Mouse (Mus musculus) embryonic facial prominence, embryonic 12.5 days (tissue): Measurements from ENCODE around the gene Atg9a. TPM values are rescaled to one million over a fixed set of nuclear protein-coding genes. Genes with fewer than 3 reads are reported as not detected.
A peak's percentile ranks its signal among the peaks of the same experiment; 100 is the strongest.

Source experiments
- ATAC-seq: fragments of 200-750 bp; cut with Nextera tagmentation; 2 replicates; pipeline ENCODE4 v1.8.0; 2017; ENCODE audit not compliant: insufficient number of reproducible peaks, insufficient read depth, low FRiP score, low TSS enrichment
- H3K27ac ChIP-seq: fragments of 300-500 bp; sonication (generic); 2 replicates; pipeline ENCODE4 v1.5.1; 2016; ENCODE audit warnings: mild to moderate bottlenecking
- H3K27me3 ChIP-seq: fragments of 300-500 bp; sonication (generic); 2 replicates; pipeline ENCODE4 v1.6.1; 2016; ENCODE audit warnings: mild to moderate bottlenecking, moderate library complexity
- H3K36me3 ChIP-seq: fragments of 300-500 bp; sonication (generic); 2 replicates; pipeline ENCODE4 v1.6.1; 2016; ENCODE audit warnings: mild to moderate bottlenecking
- H3K4me1 ChIP-seq: fragments of 300-500 bp; sonication (generic); 2 replicates; pipeline ENCODE4 v1.6.1; 2016
- H3K4me2 ChIP-seq: fragments of 300-500 bp; sonication (generic); replicated peaks from 2 replicates; pipeline ENCODE4 v1.6.1; 2016; ENCODE audit warnings: mild to moderate bottlenecking, moderate library complexity
- H3K4me3 ChIP-seq: fragments of 300-500 bp; sonication (generic); 2 replicates; pipeline ENCODE4 v1.5.1; 2016; ENCODE audit warnings: mild to moderate bottlenecking
- H3K9ac ChIP-seq: fragments of 300-500 bp; sonication (generic); 2 replicates; pipeline ENCODE4 v1.6.1; 2016; ENCODE audit warnings: mild to moderate bottlenecking, moderate library complexity
- H3K9me3 ChIP-seq: fragments of 300-500 bp; sonication (generic); 2 replicates; pipeline ENCODE4 v1.6.1; 2016; ENCODE audit warnings: mild to moderate bottlenecking, moderate library complexity
- WGBS: fragments of 180-500 bp; shearing (Covaris S2); methylation state at CpG from one replicate; pipeline ENCODE4 v1.1.7; 2016; 5-methylcytosine and 5-hydroxymethylcytosine counted together
- polyA plus RNA-seq: library from polyadenylated mRNA; unstranded; fragments of >200 nt; fragmentation: Nextera tagmentation; extraction: Ambion mirVana; gene quantifications from 2 replicates; pipeline ENCODE4 v1.2.1, GENCODE M21; 2016

Gene Atg9a
- polyA plus RNA-seq, 1 experiment from 2014 or later, result 32.5 TPM

DNA sequence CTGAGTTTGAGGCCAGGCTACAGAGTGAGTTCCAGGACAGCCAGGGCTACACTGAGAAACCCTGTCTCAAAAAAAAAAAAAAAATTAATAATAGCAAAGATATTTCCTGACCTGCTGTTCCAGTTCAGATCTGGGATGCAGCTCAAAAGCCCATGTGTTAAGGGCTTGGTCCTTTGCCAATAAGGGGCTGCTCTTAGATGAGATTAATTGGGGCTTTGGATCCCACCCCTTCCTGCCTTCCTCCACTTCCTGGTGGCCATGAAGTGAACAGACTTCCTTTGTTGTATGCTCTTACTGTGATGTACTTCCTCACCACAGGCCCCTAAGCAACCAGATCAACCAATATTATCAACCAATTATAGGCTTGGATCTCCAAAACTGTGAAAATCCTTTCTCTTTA is 4.9 kb downstream of the Atg9a start:
- Histone ChIP-seq H3K27ac (no peak overlapping the region), H3K4me3 (no peak overlapping the region), H3K4me1 (peaks cover 8% of the 10 kb centered on the region), H3K36me3 (peaks cover 56% of the 10 kb centered on the region), H3K4me2 (no peak overlapping the region), H3K27me3 (no peaks in the 10 kb centered on the region), H3K9me3 (no peaks in the 10 kb centered on the region; the same call in 1 of the 2 replicates), H3K9ac (no peak overlapping the region)
- ATAC-seq, result no peak

DNA sequence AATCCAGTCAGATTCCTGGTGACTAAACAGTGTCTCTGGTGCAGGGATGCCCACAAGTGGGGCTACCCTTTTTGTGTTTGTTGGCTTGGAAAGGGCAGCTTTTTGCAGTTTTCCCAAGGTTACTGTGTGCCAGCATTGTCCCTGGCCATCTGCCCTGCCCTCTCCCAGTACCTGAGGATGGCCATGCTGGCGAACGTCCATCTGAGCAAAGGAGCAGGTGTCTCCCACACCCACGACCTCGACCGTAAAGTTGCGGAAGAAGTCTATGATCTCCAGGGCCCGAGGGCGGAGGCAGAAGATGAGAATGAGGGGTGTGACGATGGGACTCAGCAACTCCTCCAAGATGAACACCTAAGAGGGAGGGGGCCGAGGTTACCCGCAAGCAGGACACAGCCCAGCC is 6.5 kb downstream of the Atg9a start:
- WGBS, result 90% methylated on average over 11 of the region's 11 CpGs
- no peak overlapping the region for H3K9ac ChIP-seq
- no peak for ATAC-seq
- no peak overlapping the region for H3K4me2 ChIP-seq
- H3K36me3 ChIP-seq, result peaks cover 68% of the 10 kb centered on the region
- no peaks in the 10 kb centered on the region for H3K27me3 ChIP-seq
- H3K4me3 ChIP-seq, result no peak overlapping the region
- no peak overlapping the region for H3K27ac ChIP-seq
- peaks cover 4% of the 10 kb centered on the region; the same call in 1 of the 2 replicates for H3K4me1 ChIP-seq
- no peaks in the 10 kb centered on the region; the same call in 1 of the 2 replicates for H3K9me3 ChIP-seq

DNA sequence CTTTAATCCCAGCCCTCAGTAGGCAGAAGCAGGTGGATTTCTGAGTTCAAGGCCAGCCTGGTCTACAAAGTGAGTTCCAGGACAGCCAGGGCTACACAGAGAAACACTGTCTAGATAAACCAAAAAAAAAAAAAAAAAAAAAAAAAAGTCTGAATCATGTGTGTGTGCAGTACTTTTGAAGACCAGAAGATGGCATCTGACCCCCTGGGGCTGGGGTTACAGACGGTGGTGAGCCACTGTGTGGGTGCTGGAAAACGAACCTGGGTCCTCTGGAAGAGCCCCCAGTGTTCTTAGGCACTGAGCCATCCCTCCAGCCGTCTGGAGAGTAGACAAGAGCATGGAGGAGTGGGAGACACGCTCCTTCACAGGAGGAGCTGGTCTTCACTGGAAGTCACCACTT is 9.8 kb downstream of the Atg9a start:
- H3K36me3 ChIP-seq, result peaks cover 66% of the 10 kb centered on the region
- no peaks in the 10 kb centered on the region for H3K27me3 ChIP-seq
- no peak overlapping the region for H3K4me3 ChIP-seq
- no peaks in the 10 kb centered on the region; the same call in 1 of the 2 replicates for H3K9me3 ChIP-seq
- no peak overlapping the region for H3K9ac ChIP-seq
- no peak overlapping the region for H3K27ac ChIP-seq
- H3K4me1 ChIP-seq, result peaks cover 16% of the 10 kb centered on the region
- no peak overlapping the region for H3K4me2 ChIP-seq
- ATAC-seq, result no peak
- WGBS, result 71% methylated on average over 4 of the region's 4 CpGs

DNA sequence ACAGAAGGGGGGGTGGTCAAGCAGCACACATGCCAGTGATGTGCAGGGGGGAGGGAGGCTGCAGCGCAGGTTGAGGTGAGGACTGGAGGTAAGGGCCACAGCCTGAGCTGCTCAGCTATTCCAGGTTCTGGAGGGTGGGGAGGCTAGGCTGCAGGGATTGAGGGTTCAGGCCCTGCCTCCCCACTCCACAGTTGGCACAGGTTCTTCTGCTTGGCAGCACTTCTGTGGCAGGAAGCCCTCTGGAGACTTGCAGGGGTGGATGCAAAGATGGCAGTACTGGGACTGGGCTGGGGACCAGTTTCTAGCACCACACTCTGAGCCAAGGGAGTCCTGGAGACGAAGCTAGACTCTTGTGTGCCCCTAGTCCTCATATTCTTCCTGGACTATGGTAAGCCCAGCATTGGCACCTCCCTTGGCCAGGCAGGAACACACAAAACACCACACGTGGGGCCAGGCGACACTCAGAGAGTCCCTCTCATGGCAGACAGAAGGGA is 10.6 kb downstream of the Atg9a start:
- peaks cover 16% of the 10 kb centered on the region for H3K4me1 ChIP-seq
- no peaks in the 10 kb centered on the region for H3K27me3 ChIP-seq
- no peaks in the 10 kb centered on the region; the same call in 1 of the 2 replicates for H3K9me3 ChIP-seq
- 82% methylated on average over 4 of the region's 4 CpGs for WGBS
- no peak overlapping the region for H3K9ac ChIP-seq
- H3K36me3 ChIP-seq, result peaks cover 63% of the 10 kb centered on the region
- H3K4me2 ChIP-seq, result no peak overlapping the region
- H3K27ac ChIP-seq, result no peak overlapping the region
- H3K4me3 ChIP-seq, result no peak overlapping the region
- no peak for ATAC-seq

DNA sequence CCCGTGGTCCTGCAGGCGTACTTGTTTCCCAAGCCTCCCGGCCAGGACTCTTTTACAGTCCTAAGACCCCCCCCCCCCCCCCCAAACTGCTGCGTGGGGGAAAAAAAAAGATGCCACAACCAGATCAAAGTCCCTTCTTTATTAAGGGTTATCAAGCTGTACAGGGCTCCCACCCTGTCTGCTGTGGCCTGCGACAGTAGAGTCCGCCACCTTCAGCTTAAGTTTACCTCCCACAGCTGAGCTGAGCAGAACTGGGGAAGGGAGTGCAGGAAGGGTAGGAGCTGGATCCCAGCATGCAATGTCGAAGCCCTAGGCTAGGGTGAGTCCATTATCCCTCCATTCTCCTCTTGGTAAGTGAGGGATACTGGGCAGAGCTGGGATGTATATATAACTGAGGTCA is 11.3 kb downstream of the Atg9a start:
- Histone ChIP-seq H3K4me2 (peak overlapping the region; percentile 89), H3K9ac (no peak overlapping the region)
- WGBS, result 48% methylated on average over 7 of the region's 7 CpGs

DNA sequence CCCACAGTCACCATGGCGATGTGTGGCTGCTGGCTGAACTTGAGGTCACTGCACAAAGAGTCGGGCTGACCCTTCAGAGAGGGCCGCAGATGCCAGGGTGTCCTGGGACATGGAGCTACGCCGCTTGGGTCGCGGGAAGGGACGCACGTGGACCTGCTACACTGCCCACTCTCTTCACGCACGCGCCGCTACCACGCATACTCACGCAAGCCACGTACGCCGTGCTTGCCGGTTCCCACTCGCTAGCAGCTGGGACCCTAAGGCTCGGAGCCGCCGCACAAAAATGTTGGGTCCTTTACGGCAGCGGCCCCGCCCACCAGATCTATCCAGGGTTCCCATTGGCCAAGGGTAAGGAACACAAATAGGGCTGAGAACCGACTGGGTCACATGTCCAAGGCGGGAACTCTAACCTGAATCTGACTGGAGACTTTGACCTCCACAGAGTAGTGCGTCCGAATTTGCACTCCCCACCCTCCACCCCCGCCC is 11.8 kb downstream of the Atg9a start, which contains the start of gene Abcb6:
TSS of gene Abcb6 (minus strand) at position 288 of the 486 bp plus-strand sequence.
- WGBS, result under 1% methylated on average over 31 of the region's 31 CpGs
- peak; percentile 88 for ATAC-seq
- peaks cover 16% of the 10 kb centered on the region for H3K4me1 ChIP-seq
- peak within 1 kb of the TSS; percentile 58 for H3K9ac ChIP-seq
- H3K9me3 ChIP-seq, result no peaks in the 10 kb centered on the region
- no peak within 1 kb of the TSS for H3K27ac ChIP-seq
- H3K4me3 ChIP-seq, result peak within 1 kb of the TSS; percentile 57
- no peaks in the 10 kb centered on the region for H3K27me3 ChIP-seq
- H3K36me3 ChIP-seq, result peaks cover 61% of the 10 kb centered on the region
- peak within 1 kb of the TSS; percentile 89 for H3K4me2 ChIP-seq

More for the DNA sequence above, 11.3 kb downstream of the Atg9a start:
- no peaks in the 10 kb centered on the region for H3K9me3 ChIP-seq
- H3K27ac ChIP-seq, result no peak overlapping the region
- peak overlapping the region; percentile 57 for H3K4me3 ChIP-seq
- ATAC-seq, result no peak
- H3K36me3 ChIP-seq, result peaks cover 61% of the 10 kb centered on the region
- H3K4me1 ChIP-seq, result peaks cover 16% of the 10 kb centered on the region
- no peaks in the 10 kb centered on the region for H3K27me3 ChIP-seq

DNA sequence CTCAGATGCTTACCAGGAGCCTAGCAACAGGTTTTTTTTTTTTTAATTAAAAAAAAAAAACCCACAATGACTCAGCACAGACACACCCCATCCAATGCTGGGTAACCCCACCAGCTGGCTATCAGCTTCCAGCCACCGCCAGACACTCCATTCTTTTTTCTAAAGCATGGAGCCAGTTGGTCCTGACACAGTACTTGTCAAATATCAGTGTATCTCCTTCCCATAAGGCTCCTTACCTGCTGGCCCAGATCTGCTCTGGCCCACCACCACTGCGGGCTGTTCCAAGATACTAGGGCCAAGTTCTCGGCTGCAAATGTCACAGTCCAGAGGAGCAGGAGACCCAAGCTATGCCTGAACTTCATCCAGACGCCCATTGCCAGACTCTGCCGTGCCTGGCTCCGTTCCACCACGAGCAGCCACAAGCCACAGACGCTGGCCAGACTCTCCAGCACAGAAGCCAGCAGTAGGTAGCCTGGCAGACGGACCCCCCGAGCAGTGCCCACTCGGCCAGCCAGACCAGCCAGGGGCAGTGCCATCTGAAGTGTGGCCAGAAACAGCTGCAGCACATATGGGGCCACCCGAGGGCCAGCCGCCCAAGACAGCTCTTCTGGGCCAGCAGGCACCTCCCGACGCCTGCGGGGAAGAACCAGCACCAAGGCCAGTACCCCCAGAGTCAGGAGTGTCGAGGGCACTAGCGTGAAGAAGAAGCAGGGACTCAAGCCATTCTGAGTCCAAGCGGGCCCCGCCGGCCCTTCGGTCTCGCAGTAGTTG is 12.5 kb downstream of the Atg9a start:
- 11% methylated on average over 23 of the region's 23 CpGs for WGBS
- H3K4me2 ChIP-seq, result peak overlapping the region; percentile 89
- ATAC-seq, result peak; percentile 11; the same call in 1 of the 2 replicates
- H3K4me3 ChIP-seq, result peak overlapping the region; percentile 57
- H3K36me3 ChIP-seq, result peaks cover 58% of the 10 kb centered on the region
- peak overlapping the region; percentile 58 for H3K9ac ChIP-seq
- no peak overlapping the region for H3K27ac ChIP-seq
- no peaks in the 10 kb centered on the region for H3K9me3 ChIP-seq
- H3K27me3 ChIP-seq, result no peaks in the 10 kb centered on the region
- peaks cover 16% of the 10 kb centered on the region for H3K4me1 ChIP-seq

DNA sequence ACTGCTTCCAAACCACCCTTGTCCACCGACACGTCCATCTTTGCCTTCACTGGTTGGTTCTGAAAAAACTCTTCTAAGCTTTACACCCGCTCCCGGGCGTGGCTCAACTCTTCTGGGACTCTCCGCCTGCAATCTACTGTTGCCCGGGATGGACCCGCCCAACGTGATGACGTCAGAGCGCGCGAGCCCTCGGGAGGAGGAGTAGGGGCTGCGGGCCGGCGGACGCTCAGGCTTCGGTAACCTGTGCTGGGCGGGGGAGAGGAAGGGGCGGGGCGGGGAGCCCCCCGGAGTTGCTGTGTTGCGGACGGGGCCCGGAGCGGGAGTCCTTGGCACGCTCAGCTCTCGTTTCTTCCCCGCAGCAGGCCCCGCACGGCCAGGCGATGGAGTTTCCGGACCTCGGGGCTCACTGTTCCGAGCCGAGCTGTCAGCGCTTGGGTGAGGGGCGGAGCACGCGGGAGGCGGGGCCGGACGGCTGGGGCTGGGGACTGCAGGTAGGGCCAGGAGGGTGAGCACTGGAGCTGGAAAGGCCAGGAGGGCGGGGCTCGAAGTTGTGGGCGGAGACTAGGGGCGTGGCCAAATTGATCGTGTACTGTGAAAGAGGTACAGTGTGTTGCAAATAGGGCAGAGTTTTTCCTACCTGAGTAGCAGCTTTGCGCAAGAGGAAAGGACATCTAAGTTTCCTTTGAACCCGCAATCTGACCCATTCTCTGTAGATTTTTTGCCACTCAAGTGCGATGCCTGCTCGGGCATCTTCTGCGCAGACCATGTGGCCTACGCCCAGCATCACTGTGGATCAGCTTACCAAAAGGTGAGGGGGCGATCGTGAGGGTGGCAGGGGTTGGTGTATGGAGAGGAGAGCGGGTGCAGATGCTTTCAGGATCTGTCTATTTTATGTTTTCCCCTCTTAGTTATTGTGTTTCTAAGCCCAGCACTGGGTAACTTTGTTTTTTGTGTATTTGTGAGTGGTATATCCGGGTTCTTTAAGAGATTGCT is 23.2 kb downstream of the Atg9a start, which contains the start of gene Zfand2b:
TSS of gene Zfand2b (plus strand) at position 175 of the 993 bp plus-strand sequence.
- peak; percentile 98 for ATAC-seq

DNA sequence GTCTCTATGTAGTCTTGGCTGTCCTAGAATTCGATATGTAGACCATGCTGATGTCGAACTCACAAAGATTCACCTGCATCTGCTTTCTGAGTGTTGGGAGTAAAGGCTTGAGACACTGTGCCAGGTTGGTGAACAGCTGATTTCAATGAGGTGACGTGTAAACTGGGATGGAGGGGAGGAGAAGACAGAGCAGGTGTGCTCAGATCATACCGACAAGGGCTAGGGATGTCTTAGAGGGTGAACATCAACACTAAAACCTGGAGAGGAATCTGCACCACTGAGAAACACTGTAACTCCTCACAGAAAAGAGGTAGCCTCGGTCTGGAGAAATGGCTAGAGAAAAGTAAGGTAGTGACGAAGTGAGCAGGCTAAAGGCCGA is 23.9 kb downstream of the Atg9a start:
- ATAC-seq, result no peak
- Histone ChIP-seq H3K9me3 (no peaks in the 10 kb centered on the region), H3K27ac (peak overlapping the region; percentile 93), H3K4me1 (peaks cover 13% of the 10 kb centered on the region), H3K4me3 (peak overlapping the region; percentile 75), H3K27me3 (no peaks in the 10 kb centered on the region), H3K4me2 (peak overlapping the region; percentile 65), H3K9ac (peak overlapping the region; percentile 58), H3K36me3 (peaks cover 30% of the 10 kb centered on the region)
- WGBS, result 8% methylated on average over 7 of the region's 7 CpGs

More for the DNA sequence above, 23.2 kb downstream of the Atg9a start, which contains the start of gene Zfand2b:
- Histone ChIP-seq H3K36me3 (peaks cover 37% of the 10 kb centered on the region), H3K27me3 (no peaks in the 10 kb centered on the region), H3K27ac (peak within 1 kb of the TSS; percentile 93), H3K4me3 (peak within 1 kb of the TSS; percentile 75), H3K4me1 (peaks cover 13% of the 10 kb centered on the region), H3K4me2 (peak within 1 kb of the TSS; percentile 65), H3K9ac (peak within 1 kb of the TSS; percentile 58), H3K9me3 (no peaks in the 10 kb centered on the region)
- 2% methylated on average over 57 of the region's 59 CpGs for WGBS

DNA sequence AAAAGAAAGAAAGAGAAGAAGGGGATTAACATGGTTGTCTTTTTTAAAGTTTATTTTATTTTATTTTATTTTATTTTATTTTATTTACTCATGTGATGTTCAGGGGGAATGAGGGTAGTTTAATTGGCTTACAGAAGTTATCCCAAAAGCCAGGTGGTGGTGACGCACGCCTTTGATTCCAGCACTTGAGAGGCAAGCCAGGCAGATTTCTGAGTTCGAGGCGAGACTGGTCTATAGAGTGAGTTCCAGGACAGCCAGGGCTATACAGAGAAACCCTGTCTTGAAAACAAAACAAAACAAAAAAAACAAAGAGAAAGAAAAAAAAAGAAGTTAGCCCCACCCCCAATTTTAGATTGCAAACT is 31.8 kb downstream of the Atg9a start:
- ATAC-seq, result no peak
- Histone ChIP-seq H3K27ac (no peak overlapping the region), H3K4me2 (no peak overlapping the region), H3K4me1 (no peaks in the 10 kb centered on the region), H3K4me3 (no peak overlapping the region), H3K9ac (no peak overlapping the region), H3K9me3 (no peaks in the 10 kb centered on the region), H3K36me3 (no peaks in the 10 kb centered on the region), H3K27me3 (0 out of 2 replicates have a peak, but pooled peaks cover 3% of the 10 kb centered on the region)
- WGBS, result 88% methylated on average over 4 of the region's 4 CpGs

DNA sequence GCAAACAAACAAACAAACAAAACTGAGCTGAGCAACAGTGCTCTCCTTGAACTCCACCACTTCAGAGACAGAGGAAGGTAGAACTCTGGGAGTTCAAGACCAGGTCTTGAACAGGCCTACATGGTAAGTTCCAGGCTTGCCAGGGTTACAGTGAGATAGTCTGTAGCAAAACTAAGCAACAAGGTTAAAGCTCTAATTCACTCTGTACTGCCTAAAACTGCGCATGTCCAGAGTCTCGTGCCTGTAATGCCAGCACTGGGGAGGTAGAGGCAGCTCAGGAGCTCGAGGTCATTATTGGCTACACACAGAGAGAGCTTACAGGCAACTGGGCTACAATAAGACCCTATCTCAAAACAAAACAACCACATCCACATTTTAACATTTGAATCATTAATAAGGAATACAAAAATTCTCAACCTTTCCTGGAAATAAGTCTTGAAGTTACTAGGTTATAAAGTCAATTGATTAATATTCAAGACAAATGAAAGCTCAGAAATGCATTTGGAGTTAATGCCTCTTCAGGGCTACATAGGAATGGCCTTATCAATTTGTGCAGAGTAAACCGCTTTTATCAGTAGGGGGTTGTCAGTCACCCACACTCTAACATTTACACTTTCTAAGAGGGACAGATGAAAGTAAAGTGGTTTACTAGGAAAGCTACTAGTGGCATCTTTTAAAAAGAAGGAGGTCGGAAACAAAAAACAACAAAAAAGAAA is 32.3 kb downstream of the Atg9a start:
- Histone ChIP-seq H3K36me3 (no peaks in the 10 kb centered on the region), H3K27me3 (0 out of 2 replicates have a peak, but pooled peaks cover 3% of the 10 kb centered on the region), H3K9ac (no peak overlapping the region), H3K4me3 (no peak overlapping the region), H3K27ac (no peak overlapping the region), H3K4me1 (no peaks in the 10 kb centered on the region), H3K9me3 (no peaks in the 10 kb centered on the region), H3K4me2 (no peak overlapping the region)
- WGBS, result 68% methylated on average over 5 of the region's 5 CpGs
- ATAC-seq, result no peak
